Mouse (Mus musculus): Measurements from ENCODE around the gene Resp18. TPM values are rescaled to one million over a fixed set of nuclear protein-coding genes. Genes with fewer than 3 reads are reported as not detected.

The Resp18 gene
- polyA plus RNA-seq, 1 experiment, result 0.41 TPM

DNA sequence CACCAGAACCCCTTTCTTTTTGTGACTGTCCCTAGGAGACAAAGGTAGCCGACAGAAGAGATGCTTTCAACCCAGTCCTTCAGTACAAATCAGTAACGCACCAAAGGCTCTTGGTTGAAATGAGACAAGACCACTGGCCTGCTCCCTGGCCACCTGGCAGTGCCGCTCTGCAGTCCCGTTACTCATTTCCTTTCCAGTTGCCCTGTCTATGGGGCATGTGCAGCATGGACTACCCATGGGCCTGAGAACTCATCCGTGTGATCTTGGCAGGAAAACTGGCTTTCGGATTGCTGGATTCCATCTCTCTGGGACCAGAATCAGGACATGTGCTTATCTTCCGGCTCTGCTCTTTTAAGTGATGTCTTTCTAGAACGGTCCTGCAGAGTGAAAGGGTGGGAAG, 13.1 kb upstream of the Resp18 start:
- no peaks in the 10 kb centered on the region for H3K4me1 ChIP-seq (ENCODE audit: control insufficient read depth, insufficient read depth, low read length)
- H3K27ac ChIP-seq (ENCODE audit: insufficient read depth, low read depth, low read length), result no peak overlapping the region
- no peaks in the 10 kb centered on the region for H3K27me3 ChIP-seq (replicated peaks; ENCODE audit: control insufficient read depth, insufficient read depth, low read length)
- WGBS, result 81% methylated on average over 8 of the region's 8 CpGs
- no peak for DNase-seq
- TF ChIP-seq POLR2A (IDR thresholded peaks at IDR 0.05; ENCODE audit: low read depth, low read length) (no peak), CTCF (conservative IDR thresholded peaks at IDR 0.05; ENCODE audit: insufficient read depth, insufficient read length, low read depth, low read length) (no peak)
- no peak overlapping the region for H3K4me3 ChIP-seq (ENCODE audit: insufficient read depth, low read depth, low read length)
- no peaks in the 10 kb centered on the region for H3K36me3 ChIP-seq (ENCODE audit: control insufficient read depth, insufficient read depth, low read length)

DNA sequence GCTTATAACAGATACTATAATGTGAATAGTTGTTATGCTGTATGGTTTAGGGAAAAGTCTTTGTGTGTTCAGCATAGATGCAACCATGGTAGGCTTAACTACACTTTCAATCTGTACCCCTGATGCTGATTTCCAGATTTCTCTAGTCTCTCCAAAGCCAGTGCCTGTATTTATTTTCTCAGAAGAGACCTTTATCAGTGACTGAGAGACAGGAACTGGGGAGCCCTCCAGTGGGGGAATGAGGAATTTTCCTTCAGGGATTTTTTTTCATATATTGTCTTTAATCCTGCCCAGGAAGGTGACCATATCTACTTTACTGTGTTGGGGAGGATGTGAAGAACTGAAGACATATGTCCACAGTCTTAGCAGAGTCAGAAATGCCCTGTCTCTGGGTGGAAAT, 12.4 kb upstream of the Resp18 start:
- H3K36me3 ChIP-seq (ENCODE audit: control insufficient read depth, insufficient read depth, low read length), result no peaks in the 10 kb centered on the region
- no peak overlapping the region for H3K27ac ChIP-seq (ENCODE audit: insufficient read depth, low read depth, low read length)
- no peak overlapping the region for H3K4me3 ChIP-seq (ENCODE audit: insufficient read depth, low read depth, low read length)
- H3K27me3 ChIP-seq (replicated peaks; ENCODE audit: control insufficient read depth, insufficient read depth, low read length), result no peaks in the 10 kb centered on the region
- DNase-seq, result peak; percentile 32
- TF ChIP-seq CTCF (conservative IDR thresholded peaks at IDR 0.05; ENCODE audit: insufficient read depth, insufficient read length, low read depth, low read length) (no peak), POLR2A (IDR thresholded peaks at IDR 0.05; ENCODE audit: low read depth, low read length) (no peak)
- H3K4me1 ChIP-seq (ENCODE audit: control insufficient read depth, insufficient read depth, low read length), result no peaks in the 10 kb centered on the region

DNA sequence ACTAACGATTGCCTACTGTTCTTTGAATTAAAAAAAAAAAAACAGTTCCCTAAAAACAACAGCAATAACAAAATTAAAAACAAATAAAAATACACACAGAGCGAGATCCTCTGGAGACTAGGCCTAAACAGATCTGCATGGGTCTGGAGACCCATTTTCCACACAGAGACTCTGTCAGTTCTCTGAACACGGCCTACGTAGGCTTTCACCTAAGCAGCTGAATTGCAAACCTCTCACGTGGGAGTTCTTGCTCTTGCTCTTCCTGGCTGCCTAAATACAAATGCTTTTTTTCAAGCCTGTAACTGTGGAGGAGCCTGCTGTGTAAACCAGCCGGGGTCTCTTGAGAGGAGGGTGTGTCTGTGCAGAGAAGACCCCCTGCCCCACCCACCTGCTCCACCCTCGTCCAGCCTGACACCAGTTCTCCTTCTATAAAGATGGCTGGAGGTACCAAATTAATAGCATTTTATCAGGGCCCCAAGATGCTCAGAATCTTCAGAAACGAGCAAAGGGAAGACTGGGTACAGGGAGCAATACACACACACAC, 11.7 kb upstream of the Resp18 start:
- DNase-seq, result no peak
- Histone ChIP-seq H3K4me1 (ENCODE audit: control insufficient read depth, insufficient read depth, low read length) (no peaks in the 10 kb centered on the region), H3K27me3 (replicated peaks; ENCODE audit: control insufficient read depth, insufficient read depth, low read length) (no peaks in the 10 kb centered on the region), H3K4me3 (ENCODE audit: insufficient read depth, low read depth, low read length) (no peak overlapping the region), H3K36me3 (ENCODE audit: control insufficient read depth, insufficient read depth, low read length) (no peaks in the 10 kb centered on the region), H3K27ac (ENCODE audit: insufficient read depth, low read depth, low read length) (no peak overlapping the region)
- 56% methylated on average over 8 of the region's 8 CpGs for WGBS
- no peak for TF ChIP-seq CTCF (conservative IDR thresholded peaks at IDR 0.05; ENCODE audit: insufficient read depth, insufficient read length, low read depth, low read length)
- no peak for TF ChIP-seq POLR2A (IDR thresholded peaks at IDR 0.05; ENCODE audit: low read depth, low read length)

DNA sequence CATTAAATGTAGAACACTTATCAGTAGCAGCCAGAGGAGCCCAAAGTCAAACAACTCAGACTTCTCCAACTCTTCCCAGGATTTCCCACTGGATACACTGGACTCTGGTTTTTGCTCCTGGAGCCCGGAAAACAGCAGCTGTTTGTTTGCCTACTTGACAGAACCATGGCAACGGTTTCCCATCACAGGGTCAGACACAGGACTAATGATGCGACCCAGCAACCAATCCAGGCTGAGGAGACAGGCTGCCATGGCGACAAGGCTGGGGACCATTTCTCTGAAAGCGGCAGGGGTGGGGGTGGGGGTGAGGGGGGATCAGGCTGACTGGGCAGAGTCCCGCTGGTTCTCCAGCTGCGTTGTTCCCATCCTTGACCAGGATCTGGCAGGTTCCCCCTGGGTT, 11.2 kb upstream of the Resp18 start:
- Histone ChIP-seq H3K4me1 (ENCODE audit: control insufficient read depth, insufficient read depth, low read length) (no peaks in the 10 kb centered on the region), H3K4me3 (ENCODE audit: insufficient read depth, low read depth, low read length) (no peak overlapping the region), H3K27me3 (replicated peaks; ENCODE audit: control insufficient read depth, insufficient read depth, low read length) (no peaks in the 10 kb centered on the region), H3K36me3 (ENCODE audit: control insufficient read depth, insufficient read depth, low read length) (no peaks in the 10 kb centered on the region), H3K27ac (ENCODE audit: insufficient read depth, low read depth, low read length) (no peak overlapping the region)
- TF ChIP-seq POLR2A (IDR thresholded peaks at IDR 0.05; ENCODE audit: low read depth, low read length), result no peak
- no peak for TF ChIP-seq CTCF (conservative IDR thresholded peaks at IDR 0.05; ENCODE audit: insufficient read depth, insufficient read length, low read depth, low read length)
- WGBS, result 14% methylated on average over 7 of the region's 7 CpGs
- DNase-seq, result peak; percentile 4

DNA sequence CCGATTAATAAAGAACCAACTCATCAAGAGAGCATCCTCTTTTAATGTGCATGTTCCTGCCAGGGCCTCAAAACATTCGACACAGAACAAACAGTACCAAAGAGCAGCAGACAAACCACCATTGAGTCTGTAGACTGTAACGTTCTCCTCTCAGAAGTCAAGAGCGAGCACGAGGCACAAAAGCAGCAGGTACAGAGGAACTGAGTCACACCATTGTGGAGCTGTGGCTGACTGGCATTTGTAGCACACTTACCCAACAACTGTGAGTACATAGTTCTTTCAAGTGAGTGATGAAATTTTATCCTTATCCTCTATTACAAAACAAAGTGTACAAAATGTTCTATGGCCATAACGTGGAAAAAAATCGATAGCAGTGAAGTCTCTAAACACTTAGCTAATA, 6.7 kb upstream of the Resp18 start:
- Histone ChIP-seq H3K27ac (ENCODE audit: insufficient read depth, low read depth, low read length) (no peak overlapping the region), H3K27me3 (replicated peaks; ENCODE audit: control insufficient read depth, insufficient read depth, low read length) (no peaks in the 10 kb centered on the region), H3K4me1 (ENCODE audit: control insufficient read depth, insufficient read depth, low read length) (no peaks in the 10 kb centered on the region), H3K36me3 (ENCODE audit: control insufficient read depth, insufficient read depth, low read length) (no peaks in the 10 kb centered on the region), H3K4me3 (ENCODE audit: insufficient read depth, low read depth, low read length) (no peak overlapping the region)
- 84% methylated on average over 7 of the region's 7 CpGs for WGBS
- no peak for DNase-seq
- no peak for TF ChIP-seq CTCF (conservative IDR thresholded peaks at IDR 0.05; ENCODE audit: insufficient read depth, insufficient read length, low read depth, low read length)
- TF ChIP-seq POLR2A (IDR thresholded peaks at IDR 0.05; ENCODE audit: low read depth, low read length), result no peak

DNA sequence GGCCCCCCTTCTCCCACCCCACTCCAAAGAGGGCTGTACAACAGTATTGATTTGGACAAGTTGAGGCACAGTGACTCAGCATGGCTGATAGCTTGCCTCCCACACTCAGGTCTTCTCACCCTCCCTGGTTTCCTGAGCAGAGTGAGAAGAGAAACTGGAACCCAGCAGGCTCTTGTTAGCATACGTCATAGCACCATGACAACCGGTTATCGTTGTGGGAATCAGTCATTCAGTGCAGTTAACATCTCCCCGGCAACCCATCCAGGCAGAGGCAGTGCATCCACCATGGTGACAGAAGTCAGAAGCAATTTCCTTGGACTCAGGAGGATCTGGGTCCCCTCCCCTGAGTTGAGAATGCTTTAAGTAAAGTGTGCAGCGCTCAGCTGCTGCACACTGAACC, 4.8 kb upstream of the Resp18 start:
- H3K27ac ChIP-seq (ENCODE audit: insufficient read depth, low read depth, low read length), result no peak overlapping the region
- H3K4me3 ChIP-seq (ENCODE audit: insufficient read depth, low read depth, low read length), result no peak overlapping the region
- no peaks in the 10 kb centered on the region for H3K4me1 ChIP-seq (ENCODE audit: control insufficient read depth, insufficient read depth, low read length)
- WGBS, result 76% methylated on average over 5 of the region's 5 CpGs
- H3K36me3 ChIP-seq (ENCODE audit: control insufficient read depth, insufficient read depth, low read length), result no peaks in the 10 kb centered on the region
- H3K27me3 ChIP-seq (replicated peaks; ENCODE audit: control insufficient read depth, insufficient read depth, low read length), result no peaks in the 10 kb centered on the region
- no peak for DNase-seq
- no peak for TF ChIP-seq POLR2A (IDR thresholded peaks at IDR 0.05; ENCODE audit: low read depth, low read length)
- no peak for TF ChIP-seq CTCF (conservative IDR thresholded peaks at IDR 0.05; ENCODE audit: insufficient read depth, insufficient read length, low read depth, low read length)

DNA sequence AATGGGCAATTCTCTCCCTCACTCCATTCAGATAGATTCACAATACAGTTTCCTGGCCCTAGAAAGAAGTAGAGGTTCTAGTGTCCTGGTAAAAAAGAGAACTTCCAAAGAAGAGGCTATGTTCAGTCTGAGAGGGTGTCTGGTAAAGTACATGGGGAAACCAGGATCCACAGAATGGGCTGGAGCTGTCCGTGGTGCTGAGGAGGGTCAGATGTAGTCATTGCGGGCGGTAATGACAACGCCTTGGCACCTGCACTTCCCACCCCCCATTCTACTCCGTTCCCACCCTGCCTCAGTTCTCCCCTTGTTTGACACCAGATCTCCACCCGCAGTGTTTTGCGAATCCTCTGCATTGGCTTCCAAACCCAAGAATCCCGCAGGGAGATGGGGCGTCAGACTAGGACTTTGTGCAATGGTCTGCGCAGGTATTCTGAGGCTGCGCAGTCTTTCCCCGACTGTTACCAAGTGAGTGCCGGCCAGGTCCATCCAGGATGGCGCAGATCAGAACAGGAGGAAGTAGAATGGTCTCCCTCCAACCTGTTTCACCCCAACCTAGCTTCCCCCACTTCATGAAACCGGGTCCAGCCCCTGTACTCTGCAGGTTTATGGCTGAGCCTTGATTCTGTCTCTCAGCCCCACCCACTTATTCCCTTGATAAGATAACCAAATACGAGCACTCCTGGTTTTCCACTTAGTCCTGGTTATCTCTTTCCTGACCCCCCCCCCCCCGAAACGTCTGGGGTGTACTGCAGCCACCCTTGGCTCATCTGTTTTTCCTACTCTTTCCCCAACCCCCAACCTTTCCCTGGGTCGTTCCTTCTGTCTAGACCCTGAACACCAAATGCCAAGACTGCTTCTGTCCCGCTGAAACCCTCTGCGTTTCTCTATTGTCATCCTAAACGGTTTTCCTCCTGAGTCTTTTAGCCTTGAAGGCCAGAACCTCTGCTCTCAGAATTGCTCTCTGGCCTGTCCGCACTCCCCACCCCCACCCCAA, 723 bp downstream of the Resp18 start:
- Histone ChIP-seq H3K27ac (ENCODE audit: insufficient read depth, low read depth, low read length) (no peak overlapping the region), H3K4me1 (ENCODE audit: control insufficient read depth, insufficient read depth, low read length) (no peaks in the 10 kb centered on the region), H3K36me3 (ENCODE audit: control insufficient read depth, insufficient read depth, low read length) (no peaks in the 10 kb centered on the region), H3K27me3 (replicated peaks; ENCODE audit: control insufficient read depth, insufficient read depth, low read length) (no peaks in the 10 kb centered on the region), H3K4me3 (ENCODE audit: insufficient read depth, low read depth, low read length) (no peak overlapping the region)
- TF ChIP-seq POLR2A (IDR thresholded peaks at IDR 0.05; ENCODE audit: low read depth, low read length) (no peak), CTCF (conservative IDR thresholded peaks at IDR 0.05; ENCODE audit: insufficient read depth, insufficient read length, low read depth, low read length) (no peak)
- DNase-seq, result peak; percentile 38
- WGBS, result 5% methylated on average over 23 of the region's 23 CpGs
